Mouse (Mus musculus): ENCODE data around the gene Nrsn2. TPM values are rescaled to one million over a fixed set of nuclear protein-coding genes. Genes with fewer than 3 reads are reported as not detected.

Gene Nrsn2
- polyA plus RNA-seq, 1 experiment from 2014 or later, result 2.3 TPM

DNA sequence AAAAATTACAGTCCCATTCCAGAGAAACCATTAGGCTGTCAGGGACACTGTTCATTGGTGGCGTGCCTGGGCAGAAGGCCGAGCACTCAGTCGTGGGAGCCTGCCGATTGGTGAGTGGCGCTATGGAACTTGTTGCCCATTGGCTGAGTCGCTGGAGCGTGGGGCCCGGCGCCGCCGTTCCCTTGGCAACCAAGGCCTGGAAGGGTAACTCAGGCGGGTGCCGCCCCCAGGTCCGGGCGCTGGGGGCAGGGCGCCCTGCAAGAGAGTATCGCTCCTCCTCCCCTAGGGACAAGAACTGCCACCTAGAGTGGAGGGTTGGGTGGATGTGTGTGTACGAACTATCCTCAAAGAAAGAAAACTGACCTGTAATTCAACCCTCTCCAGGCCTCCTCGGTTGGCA is 29.7 kb upstream of the Nrsn2 start:
- no peaks in the 10 kb centered on the region for H3K9me3 ChIP-seq
- no peaks in the 10 kb centered on the region for H3K27me3 ChIP-seq
- H3K4me2 ChIP-seq, result peak overlapping the region; percentile 66
- peak overlapping the region; percentile 57 for H3K9ac ChIP-seq
- H3K4me3 ChIP-seq, result peak overlapping the region; percentile 38
- H3K36me3 ChIP-seq, result no peaks in the 10 kb centered on the region
- peak; percentile 94 for ATAC-seq (ENCODE audit: insufficient number of reproducible peaks, insufficient read depth, low FRiP score, low TSS enrichment, low read depth)
- peak overlapping the region; percentile 80 for H3K27ac ChIP-seq
- WGBS, result under 1% methylated on average over 19 of the region's 19 CpGs
- peaks cover 36% of the 10 kb centered on the region for H3K4me1 ChIP-seq

DNA sequence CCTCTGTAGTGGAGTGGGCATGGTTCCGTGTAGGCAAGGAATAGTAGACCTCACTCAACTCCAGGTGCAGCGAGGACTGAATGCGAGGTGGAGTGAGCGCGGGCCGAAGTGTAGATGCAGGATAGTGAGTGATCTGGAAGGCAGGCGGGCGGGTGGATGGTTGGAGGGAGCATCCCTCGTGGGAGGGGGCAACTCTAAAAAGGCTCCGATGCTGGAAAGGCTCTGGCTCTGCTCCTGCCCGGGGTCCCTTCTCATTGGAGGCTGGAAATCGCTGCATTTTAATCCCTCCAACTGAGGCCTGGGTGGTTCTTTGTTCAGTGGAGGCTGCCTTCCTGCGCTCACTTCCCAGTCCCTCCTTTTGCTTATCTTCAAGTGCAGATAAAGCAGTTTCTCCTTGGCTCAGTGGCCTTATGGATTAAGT is 22.7 kb upstream of the Nrsn2 start:
- H3K36me3 ChIP-seq, result peaks cover 5% of the 10 kb centered on the region; the same call in 1 of the 2 replicates
- ATAC-seq (ENCODE audit: insufficient number of reproducible peaks, insufficient read depth, low FRiP score, low TSS enrichment, low read depth), result peak; percentile 10; the same call in 1 of the 2 replicates
- peak overlapping the region; percentile 84 for H3K4me3 ChIP-seq
- H3K27ac ChIP-seq, result peak overlapping the region; percentile 100
- WGBS, result 1% methylated on average over 13 of the region's 13 CpGs
- peak overlapping the region; percentile 96 for H3K9ac ChIP-seq
- no peaks in the 10 kb centered on the region for H3K9me3 ChIP-seq
- H3K4me2 ChIP-seq, result peak overlapping the region; percentile 88
- H3K4me1 ChIP-seq, result peaks cover 31% of the 10 kb centered on the region
- H3K27me3 ChIP-seq, result no peaks in the 10 kb centered on the region

DNA sequence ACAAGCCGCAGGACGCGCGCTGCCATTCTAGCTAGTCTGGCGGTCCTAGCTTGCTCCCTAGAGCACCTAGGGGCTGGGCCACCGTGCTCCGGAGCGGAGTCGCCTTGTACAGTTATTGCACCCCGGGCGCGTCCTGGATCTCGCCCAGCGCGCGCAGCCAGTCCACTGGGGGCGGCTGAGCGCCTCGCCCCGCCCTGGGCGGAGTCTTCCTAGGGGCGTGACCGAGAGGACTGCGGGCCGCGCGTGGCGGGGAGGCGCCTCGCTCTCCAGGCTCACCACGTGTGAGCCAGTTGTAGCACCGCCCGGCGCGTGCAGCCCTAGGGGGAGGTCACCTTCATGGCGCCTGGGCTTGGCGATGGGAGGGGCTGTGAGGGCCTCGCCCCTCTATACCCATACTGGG is 22.3 kb upstream of the Nrsn2 start:
- Histone ChIP-seq H3K9me3 (no peaks in the 10 kb centered on the region), H3K27me3 (no peaks in the 10 kb centered on the region), H3K36me3 (peaks cover 5% of the 10 kb centered on the region; the same call in 1 of the 2 replicates), H3K4me1 (peaks cover 35% of the 10 kb centered on the region), H3K27ac (peak overlapping the region; percentile 100), H3K9ac (peak overlapping the region; percentile 96), H3K4me2 (peak overlapping the region; percentile 88), H3K4me3 (peak overlapping the region; percentile 84)
- WGBS, result under 1% methylated on average over 38 of the region's 38 CpGs
- ATAC-seq (ENCODE audit: insufficient number of reproducible peaks, insufficient read depth, low FRiP score, low TSS enrichment, low read depth), result peak; percentile 83

DNA sequence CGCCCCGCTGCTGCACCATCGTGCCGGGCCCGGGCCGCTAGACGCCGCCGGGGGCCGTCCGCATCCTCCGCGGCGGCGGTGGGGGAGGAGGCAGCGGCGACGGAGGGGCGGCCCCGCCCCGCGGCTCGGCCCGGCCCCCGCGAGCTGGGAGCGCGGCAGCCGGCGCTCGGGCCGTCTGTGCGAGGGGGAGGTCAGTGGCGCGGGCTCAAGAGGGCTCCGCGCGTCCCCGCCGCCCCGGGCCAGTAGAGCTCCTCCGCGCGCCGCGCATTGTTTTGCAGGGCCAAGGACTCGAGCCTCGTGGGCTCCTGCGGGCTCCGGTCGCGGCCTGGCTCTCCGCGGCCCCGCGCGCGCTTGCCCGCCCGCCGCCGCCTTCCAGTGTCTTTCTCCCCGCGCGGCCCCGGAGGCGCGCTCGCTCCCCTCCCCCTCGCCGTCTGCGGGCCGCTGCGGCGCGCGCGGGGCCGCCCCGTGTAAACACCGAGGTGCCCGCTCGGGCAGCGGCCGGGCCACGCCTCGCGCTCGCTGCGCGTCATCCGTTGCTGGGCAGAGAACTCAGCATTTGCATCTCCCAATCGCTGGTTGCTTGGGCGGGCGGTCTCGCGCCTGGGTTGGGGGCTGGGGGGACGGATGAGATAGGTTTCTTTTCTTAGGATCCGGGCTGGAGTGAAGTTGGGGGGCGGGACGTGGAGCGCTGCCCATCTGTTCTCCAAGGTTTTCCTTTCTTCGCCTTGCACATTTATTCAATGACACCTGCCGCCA is 21.4 kb upstream of the Nrsn2 start, which contains the start of gene Sox12:
Gene Sox12, minus strand, starts transcription at position 384 of the 756 bp plus-strand sequence.
- under 1% methylated on average over 63 of the region's 104 CpGs for WGBS
- peak; percentile 68 for ATAC-seq (ENCODE audit: insufficient number of reproducible peaks, insufficient read depth, low FRiP score, low TSS enrichment, low read depth)
- Histone ChIP-seq H3K4me1 (peaks cover 42% of the 10 kb centered on the region), H3K27me3 (no peaks in the 10 kb centered on the region), H3K9ac (peak within 1 kb of the TSS; percentile 96), H3K9me3 (no peaks in the 10 kb centered on the region), H3K36me3 (peaks cover 5% of the 10 kb centered on the region; the same call in 1 of the 2 replicates), H3K27ac (peak within 1 kb of the TSS; percentile 100), H3K4me3 (peak within 1 kb of the TSS; percentile 84), H3K4me2 (peak within 1 kb of the TSS; percentile 88)

DNA sequence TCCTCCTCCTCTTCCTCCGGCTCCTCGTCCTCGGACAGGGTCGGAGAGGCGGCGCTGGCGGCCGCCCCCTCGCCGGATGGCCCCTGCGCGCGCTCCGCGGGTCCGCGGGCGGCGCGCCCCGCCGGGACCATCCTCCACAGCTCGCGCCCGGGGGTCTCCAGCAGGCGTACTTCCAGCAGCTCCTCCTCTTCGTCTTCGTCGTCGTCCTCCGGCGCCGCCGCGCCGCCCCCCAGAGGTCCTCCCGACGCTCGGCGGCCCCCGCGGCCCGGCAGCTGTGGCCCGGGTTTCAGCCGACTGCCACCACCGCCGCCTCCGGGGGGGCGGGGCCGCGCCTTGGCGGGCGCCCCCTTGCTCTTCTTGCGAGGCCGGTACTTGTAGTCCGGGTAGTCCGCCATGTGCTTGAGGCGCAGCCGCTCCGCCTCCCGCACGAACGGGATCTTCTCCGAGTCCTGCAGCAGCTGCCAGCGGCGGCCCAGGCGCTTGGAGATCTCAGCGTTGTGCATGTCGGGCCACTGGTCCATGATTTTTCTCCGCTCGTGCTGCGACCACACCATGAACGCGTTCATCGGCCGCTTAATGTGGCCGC is 20.7 kb upstream of the Nrsn2 start:
- Histone ChIP-seq H3K9me3 (no peaks in the 10 kb centered on the region), H3K27ac (peak overlapping the region; percentile 100), H3K9ac (peak overlapping the region; percentile 96), H3K36me3 (peaks cover 5% of the 10 kb centered on the region; the same call in 1 of the 2 replicates), H3K27me3 (no peaks in the 10 kb centered on the region), H3K4me3 (peak overlapping the region; percentile 84), H3K4me1 (peaks cover 42% of the 10 kb centered on the region), H3K4me2 (peak overlapping the region; percentile 88)
- 0% methylated on average over 59 of the region's 77 CpGs for WGBS
- 0 out of 2 replicates have a peak, but pooled peaks have one; percentile 1 for ATAC-seq (ENCODE audit: insufficient number of reproducible peaks, insufficient read depth, low FRiP score, low TSS enrichment, low read depth)

DNA sequence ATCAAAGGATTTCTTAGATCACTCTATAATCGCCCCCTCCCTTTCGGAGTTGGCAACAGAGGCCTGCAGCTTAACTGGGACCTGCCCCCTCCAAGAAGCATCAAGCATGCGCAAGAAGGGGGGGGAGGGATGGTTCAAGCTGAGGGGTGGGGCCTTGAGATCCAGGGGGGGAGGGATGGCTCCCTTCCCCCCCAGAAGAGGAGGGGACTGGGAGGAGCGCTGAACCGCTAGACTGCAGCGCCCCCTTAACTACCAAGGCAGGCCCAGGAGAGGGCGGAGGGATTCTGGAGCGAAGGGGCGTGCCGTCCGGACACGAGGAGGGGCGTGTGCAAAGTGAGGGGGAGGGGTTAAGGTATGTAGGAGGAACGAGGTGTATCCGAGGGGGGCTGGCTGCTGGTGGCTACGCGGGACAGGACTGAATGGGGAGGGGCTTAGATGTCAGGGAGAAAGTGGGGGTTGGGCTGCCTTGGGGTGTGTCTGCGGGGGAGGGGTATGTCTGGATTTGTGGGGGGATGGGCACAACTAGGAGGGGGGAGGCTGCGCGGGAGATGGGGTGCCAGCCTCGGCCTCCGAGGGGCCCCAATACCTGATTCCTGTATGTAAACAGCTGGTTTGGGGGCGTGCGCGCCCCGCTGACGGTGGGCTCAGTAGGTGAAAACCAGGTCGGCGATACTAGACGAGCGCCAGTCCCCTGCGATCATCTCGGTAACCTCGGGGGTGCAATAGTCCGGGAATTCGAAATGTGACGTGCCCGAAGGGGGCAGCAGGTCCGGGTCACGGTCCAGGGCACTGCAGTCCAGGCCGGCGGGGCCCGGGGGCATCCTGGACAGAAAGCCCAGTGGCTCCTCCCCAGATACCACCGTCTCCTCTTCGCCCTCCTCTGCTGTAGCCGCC is 19.9 kb upstream of the Nrsn2 start:
- ATAC-seq (ENCODE audit: insufficient number of reproducible peaks, insufficient read depth, low FRiP score, low TSS enrichment, low read depth), result peak; percentile 76
- H3K4me2 ChIP-seq, result peak overlapping the region; percentile 88
- H3K36me3 ChIP-seq, result peaks cover 5% of the 10 kb centered on the region; the same call in 1 of the 2 replicates
- H3K4me3 ChIP-seq, result peak overlapping the region; percentile 84
- no peaks in the 10 kb centered on the region for H3K9me3 ChIP-seq
- H3K27me3 ChIP-seq, result no peaks in the 10 kb centered on the region
- peaks cover 42% of the 10 kb centered on the region for H3K4me1 ChIP-seq
- H3K27ac ChIP-seq, result peak overlapping the region; percentile 100
- WGBS, result under 1% methylated on average over 43 of the region's 46 CpGs
- H3K9ac ChIP-seq, result peak overlapping the region; percentile 96

DNA sequence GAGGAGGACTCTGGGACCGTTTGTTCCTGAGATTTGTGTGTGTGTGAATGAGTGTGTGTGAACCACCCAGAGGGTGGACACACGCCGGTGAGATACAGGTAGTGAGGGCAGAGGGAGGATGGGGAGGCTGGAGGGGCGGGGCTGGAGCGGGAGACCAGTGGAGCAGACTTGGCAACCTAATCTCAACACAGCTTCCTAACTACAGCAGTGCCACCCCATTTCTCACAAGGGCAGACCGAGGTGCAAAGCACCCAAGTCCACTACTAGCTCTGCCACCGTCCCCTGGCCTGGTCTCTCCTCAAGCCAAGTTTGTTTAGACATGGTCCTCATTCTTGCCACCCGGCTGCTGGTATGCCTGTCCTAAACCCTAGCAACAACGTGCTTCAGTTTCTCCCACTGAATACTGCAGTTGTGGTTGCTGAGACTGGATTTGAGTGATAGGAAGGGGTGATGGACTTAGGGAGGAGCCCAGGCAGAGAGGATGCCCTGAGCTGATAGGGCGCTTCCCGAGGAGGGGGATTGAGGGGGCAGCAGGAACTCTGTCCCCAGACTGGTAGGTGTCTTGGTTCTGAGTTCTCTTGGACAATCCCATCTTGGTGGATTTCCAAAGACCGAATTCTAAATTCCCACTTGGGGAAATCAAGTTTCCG is 19.0 kb upstream of the Nrsn2 start:
- Histone ChIP-seq H3K9ac (peak overlapping the region; percentile 96), H3K9me3 (no peaks in the 10 kb centered on the region), H3K4me2 (peak overlapping the region; percentile 88), H3K27ac (peak overlapping the region; percentile 100), H3K36me3 (peaks cover 5% of the 10 kb centered on the region; the same call in 1 of the 2 replicates), H3K27me3 (no peaks in the 10 kb centered on the region), H3K4me1 (peaks cover 42% of the 10 kb centered on the region), H3K4me3 (peak overlapping the region; percentile 84)
- WGBS, result 22% methylated on average over 13 of the region's 13 CpGs
- no peak for ATAC-seq (ENCODE audit: insufficient number of reproducible peaks, insufficient read depth, low FRiP score, low TSS enrichment, low read depth)

DNA sequence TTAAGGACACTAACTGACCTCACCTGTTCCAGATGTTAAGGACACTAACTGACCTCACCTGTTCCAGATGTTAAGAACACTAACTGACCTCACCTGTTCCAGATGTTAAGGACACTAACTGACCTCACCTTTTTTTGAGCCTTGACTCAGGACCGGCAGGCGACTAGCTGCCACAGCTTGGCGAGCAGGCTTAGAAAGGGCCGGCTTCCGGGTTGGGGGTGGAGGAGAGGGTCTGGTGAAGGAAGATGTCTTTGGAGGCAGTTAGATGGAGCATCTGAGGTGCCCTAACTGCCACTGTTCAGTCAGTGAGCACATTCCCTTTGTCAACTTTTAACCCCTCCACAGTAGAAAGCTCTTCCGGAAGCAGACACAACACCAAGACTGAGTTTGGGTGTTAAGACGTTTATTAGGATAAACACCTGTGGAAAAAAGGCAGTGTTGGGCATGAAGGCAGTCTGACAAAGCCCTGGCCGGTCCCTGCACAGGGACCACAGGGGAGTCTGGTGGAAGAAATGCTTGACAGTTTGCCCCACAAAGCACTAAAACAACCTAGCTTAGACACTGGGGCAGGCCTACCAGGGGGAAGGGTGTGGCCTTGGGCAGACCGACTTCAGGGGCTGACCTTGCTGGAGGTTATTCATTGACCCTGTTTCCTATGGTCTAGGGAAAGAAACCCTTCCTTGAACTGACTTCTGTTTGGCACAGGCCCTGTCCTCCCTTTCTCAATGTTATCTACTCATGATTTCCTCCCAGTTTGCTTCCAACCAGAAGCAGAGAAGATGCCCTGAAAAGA is 17.0 kb upstream of the Nrsn2 start:
- H3K9me3 ChIP-seq, result no peaks in the 10 kb centered on the region
- H3K4me3 ChIP-seq, result peak overlapping the region; percentile 84
- H3K4me1 ChIP-seq, result peaks cover 31% of the 10 kb centered on the region

DNA sequence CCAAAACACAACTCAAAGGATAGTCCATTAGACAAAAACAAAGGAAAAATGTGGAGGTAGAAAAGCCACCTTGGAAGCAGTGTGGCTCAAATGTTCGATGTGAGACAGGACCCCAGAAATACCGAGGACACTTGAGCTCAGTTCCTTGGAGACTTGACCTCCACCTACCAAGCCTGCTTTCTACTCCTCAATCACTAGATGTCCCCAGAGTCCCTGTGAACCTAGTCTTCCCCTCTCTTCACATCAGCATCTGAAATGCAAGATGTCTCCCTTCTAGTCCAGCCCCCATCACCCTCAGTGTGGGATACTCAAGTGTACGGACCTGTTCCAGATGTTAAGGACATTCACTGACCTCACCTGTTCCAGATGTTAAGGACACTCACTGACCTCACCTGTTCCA is 16.3 kb upstream of the Nrsn2 start:
- Histone ChIP-seq H3K36me3 (peaks cover 5% of the 10 kb centered on the region; the same call in 1 of the 2 replicates), H3K27ac (no peak overlapping the region), H3K9ac (no peak overlapping the region), H3K4me3 (no peak overlapping the region), H3K4me2 (no peak overlapping the region), H3K4me1 (peaks cover 31% of the 10 kb centered on the region), H3K9me3 (no peaks in the 10 kb centered on the region), H3K27me3 (no peaks in the 10 kb centered on the region)
- no peak for ATAC-seq (ENCODE audit: insufficient number of reproducible peaks, insufficient read depth, low FRiP score, low TSS enrichment, low read depth)
- WGBS, result 13% methylated on average over 3 of the region's 3 CpGs

More for the DNA sequence above, 17.0 kb upstream of the Nrsn2 start:
- H3K27ac ChIP-seq, result no peak overlapping the region
- ATAC-seq (ENCODE audit: insufficient number of reproducible peaks, insufficient read depth, low FRiP score, low TSS enrichment, low read depth), result no peak
- 48% methylated on average over 9 of the region's 9 CpGs for WGBS
- H3K4me2 ChIP-seq, result peak overlapping the region; percentile 88
- no peak overlapping the region for H3K9ac ChIP-seq
- peaks cover 5% of the 10 kb centered on the region; the same call in 1 of the 2 replicates for H3K36me3 ChIP-seq
- H3K27me3 ChIP-seq, result no peaks in the 10 kb centered on the region

DNA sequence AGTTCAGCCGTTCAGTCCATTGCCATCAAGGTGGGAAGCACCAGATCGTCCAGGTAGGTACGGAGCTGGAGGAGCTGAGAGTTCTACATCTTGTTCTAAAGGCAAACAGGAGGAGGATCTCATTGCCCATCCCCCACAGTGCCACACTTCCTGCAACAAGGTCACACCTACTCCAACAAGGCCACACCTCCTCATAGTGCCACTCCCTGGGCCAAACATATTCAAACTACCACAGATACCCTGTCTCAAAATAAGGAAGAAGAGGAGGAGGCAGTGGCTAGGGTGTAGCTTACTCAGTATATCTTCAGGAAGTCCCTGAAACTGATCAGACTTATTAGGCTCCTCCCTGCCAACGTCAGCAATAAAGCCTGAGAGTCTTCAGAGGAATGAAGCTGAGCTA is 7.8 kb upstream of the Nrsn2 start:
- H3K27me3 ChIP-seq, result no peaks in the 10 kb centered on the region
- H3K36me3 ChIP-seq, result no peaks in the 10 kb centered on the region
- no peak overlapping the region for H3K27ac ChIP-seq
- no peaks in the 10 kb centered on the region for H3K9me3 ChIP-seq
- no peak overlapping the region for H3K9ac ChIP-seq
- H3K4me1 ChIP-seq, result no peaks in the 10 kb centered on the region
- ATAC-seq (ENCODE audit: insufficient number of reproducible peaks, insufficient read depth, low FRiP score, low TSS enrichment, low read depth), result no peak
- no peak overlapping the region for H3K4me3 ChIP-seq
- WGBS, result 79% methylated on average over 4 of the region's 4 CpGs
- H3K4me2 ChIP-seq, result no peak overlapping the region
